Mouse (Mus musculus): ENCODE results near the gene Dnhd1.

DNA sequence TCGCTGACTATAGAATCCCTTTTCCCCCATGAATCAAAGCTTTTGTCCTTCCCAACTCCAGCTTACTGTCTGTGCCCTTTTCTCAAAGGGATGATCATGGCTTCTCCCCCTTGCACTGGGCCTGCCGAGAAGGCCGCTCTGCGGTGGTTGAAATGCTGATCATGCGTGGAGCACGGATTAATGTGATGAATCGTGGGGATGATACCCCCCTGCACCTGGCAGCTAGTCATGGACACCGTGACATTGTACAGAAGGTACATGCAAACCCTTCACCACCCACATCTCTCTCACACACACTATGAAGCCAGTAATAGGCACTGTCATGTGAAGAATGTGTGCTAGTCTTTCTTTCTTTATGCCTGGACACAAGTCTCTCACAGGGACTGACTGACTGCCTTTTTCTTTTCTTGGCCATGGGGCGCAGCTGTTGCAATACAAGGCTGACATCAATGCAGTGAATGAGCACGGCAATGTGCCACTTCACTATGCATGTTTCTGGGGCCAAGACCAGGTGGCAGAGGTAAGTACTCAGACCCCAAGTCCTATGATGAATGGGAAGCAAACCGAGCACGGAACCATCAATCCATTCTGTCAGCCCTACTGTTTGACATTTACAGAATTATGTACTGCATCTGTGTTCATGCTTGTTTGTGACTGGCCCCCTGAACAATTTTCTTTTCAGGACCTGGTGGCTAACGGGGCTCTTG lies 89.6 kb downstream of the Dnhd1 start:
- TF ChIP-seq POLR2A (IDR thresholded peaks at IDR 0.05; ENCODE audit: borderline replicate concordance, extremely low read depth, low read depth, low read length) (no peak), CTCF (IDR thresholded peaks at IDR 0.05; ENCODE audit: insufficient read depth, low read length) (no peak)
